Mouse (Mus musculus) MEL (cell line): Measurements from ENCODE around the gene Eaf1. TPM values are rescaled to one million over a fixed set of nuclear protein-coding genes. Genes with fewer than 3 reads are reported as not detected.

Experiments used
- DNase-seq: peaks from one replicate; pipeline ENCODE4 v3.0.0; 2011; ENCODE audit warnings: low read depth, low spot score
- H3K27ac ChIP-seq: 2 replicates; pipeline ENCODE4 v1.5.1; 2012; ENCODE audit warnings: low read depth, mild to moderate bottlenecking, control low read depth, low read length, moderate library complexity; ENCODE audit not compliant: control insufficient read depth
- H3K27me3 ChIP-seq, 2 experiments: fragments of 150-350 bp in 1 of 2; sonication (generic) in 1 of 2; 2 replicates each; pipeline ENCODE4 v1.6.1; 2012; ENCODE audit warnings: low read length in 2 of 2, mild to moderate bottlenecking in 2 of 2, improper control_type of control experiment in 1 of 2, moderate library complexity in 1 of 2; ENCODE audit not compliant: insufficient read depth in 2 of 2, control insufficient read depth in 1 of 2
- H3K36me3 ChIP-seq, 2 experiments: 2 replicates each; pipeline ENCODE4 v1.6.1; 2012 to 2014; ENCODE audit warnings: low read length in 2 of 2, improper control_type of control experiment in 1 of 2, inconsistent platforms in 1 of 2, mild to moderate bottlenecking in 1 of 2; ENCODE audit not compliant: insufficient read depth in 2 of 2, control insufficient read depth in 1 of 2
- H3K4me1 ChIP-seq, 2 experiments: fragments of 150-350 bp in 1 of 2; sonication (generic) in 1 of 2; 2 replicates each; pipeline ENCODE4 v1.6.1; 2012; ENCODE audit warnings: low read length in 2 of 2, improper control_type of control experiment in 1 of 2, mild to moderate bottlenecking in 1 of 2; ENCODE audit not compliant: insufficient read depth in 2 of 2, control insufficient read depth in 1 of 2
- H3K4me3 ChIP-seq, 2 experiments: fragments of 150-350 bp in 1 of 2; sonication (generic) in 1 of 2; 2 replicates each; pipeline ENCODE4 v1.5.1; 2012; ENCODE audit warnings: low read depth in 2 of 2, low read length in 2 of 2, mild to moderate bottlenecking in 2 of 2, moderate library complexity in 2 of 2, control low read depth in 1 of 2, improper control_type of control experiment in 1 of 2; ENCODE audit not compliant: control insufficient read depth in 1 of 2, insufficient read depth in 1 of 2
- H3K79me2 ChIP-seq: 2 replicates; pipeline ENCODE4 v1.6.1; 2012; ENCODE audit warnings: mild to moderate bottlenecking, low read length, moderate library complexity; ENCODE audit not compliant: control insufficient read depth, poor library complexity, insufficient read depth
- H3K9ac ChIP-seq: 2 replicates; pipeline ENCODE4 v1.6.1; 2012; ENCODE audit warnings: low read depth, mild to moderate bottlenecking, control low read depth, low read length, moderate library complexity; ENCODE audit not compliant: control insufficient read depth, poor library complexity, severe bottlenecking
- H3K9me3 ChIP-seq: fragments of 150-350 bp; sonication (generic); replicated peaks from 2 replicates; pipeline ENCODE4 v1.6.1; 2012; ENCODE audit warnings: mild to moderate bottlenecking, low read length, improper control_type of control experiment, moderate library complexity; ENCODE audit not compliant: insufficient read depth
- BHLHE40 ChIP-seq: IDR thresholded peaks from 2 replicates; pipeline ENCODE4 v1.6.1; 2012; ENCODE audit warnings: low read depth, mild to moderate bottlenecking, inconsistent platforms, low read length, improper control_type of control experiment, borderline replicate concordance
- CHD1 ChIP-seq: IDR thresholded peaks from 2 replicates; pipeline ENCODE4 v1.6.1; 2012; ENCODE audit warnings: low read depth, mild to moderate bottlenecking, inconsistent platforms, low read length, improper control_type of control experiment
- CHD2 ChIP-seq: IDR thresholded peaks from 2 replicates; pipeline ENCODE4 v1.6.1; 2011; ENCODE audit warnings: low read length, improper control_type of control experiment
- CTCF ChIP-seq, 3 experiments: IDR thresholded peaks in 2 of 3; conservative IDR thresholded peaks in 1 of 3; 2 replicates each; pipeline ENCODE4 v1.5.1; 2011 to 2012; ENCODE audit warnings: low read length in 3 of 3, low read depth in 2 of 3, mild to moderate bottlenecking in 2 of 3, improper control_type of control experiment in 1 of 3, inconsistent platforms in 1 of 3, mixed read lengths in 1 of 3, moderate library complexity in 1 of 3; ENCODE audit not compliant: control insufficient read depth in 1 of 3, insufficient read depth in 1 of 3, poor library complexity in 1 of 3, severe bottlenecking in 1 of 3
- ELF1 ChIP-seq: IDR thresholded peaks from 2 replicates; pipeline ENCODE4 v1.6.1; 2014; ENCODE audit warnings: low read depth, mild to moderate bottlenecking, inconsistent platforms, low read length, improper control_type of control experiment, moderate library complexity
- EP300 ChIP-seq, 2 experiments: IDR thresholded peaks; 2 replicates each; pipeline ENCODE4 v1.6.1; 2011; ENCODE audit warnings: improper control_type of control experiment in 2 of 2, low read length in 2 of 2, low read depth in 1 of 2, mild to moderate bottlenecking in 1 of 2
- HCFC1 ChIP-seq: IDR thresholded peaks from 2 replicates; pipeline ENCODE4 v1.6.1; 2012; ENCODE audit warnings: low read depth, mild to moderate bottlenecking, inconsistent platforms, low read length, improper control_type of control experiment, moderate library complexity
- MAFK ChIP-seq: IDR thresholded peaks from 2 replicates; pipeline ENCODE4 v1.6.1; 2011; ENCODE audit warnings: low read depth, mild to moderate bottlenecking, low read length, improper control_type of control experiment, borderline replicate concordance
- MEF2A ChIP-seq: IDR thresholded peaks from 2 replicates; pipeline ENCODE4 v1.6.1; 2014; ENCODE audit warnings: low read depth, mild to moderate bottlenecking, inconsistent platforms, low read length, improper control_type of control experiment; ENCODE audit not compliant: poor library complexity, insufficient replicate concordance, severe bottlenecking; ENCODE audit errors: extremely low read depth
- MXI1 ChIP-seq: IDR thresholded peaks from 2 replicates; pipeline ENCODE4 v1.6.1; 2011; ENCODE audit warnings: mild to moderate bottlenecking, low read depth, low read length, improper control_type of control experiment
- MYC ChIP-seq: IDR thresholded peaks from 2 replicates; pipeline ENCODE4 v1.6.1; 2011; ENCODE audit warnings: low read depth, mild to moderate bottlenecking, low read length, improper control_type of control experiment, moderate library complexity
- NELFE ChIP-seq: IDR thresholded peaks from 2 replicates; pipeline ENCODE4 v1.6.1; 2011; ENCODE audit warnings: low read depth, low read length, improper control_type of control experiment
- NRF1 ChIP-seq: IDR thresholded peaks from 2 replicates; pipeline ENCODE4 v1.6.1; 2014; ENCODE audit warnings: low read depth, mild to moderate bottlenecking, inconsistent platforms, low read length, improper control_type of control experiment, moderate library complexity; ENCODE audit not compliant: poor library complexity, insufficient read depth, severe bottlenecking
- POLR2AphosphoS2 ChIP-seq: IDR thresholded peaks from 2 replicates; pipeline ENCODE4 v1.6.1; 2011; ENCODE audit warnings: low read length, improper control_type of control experiment
- RAD21 ChIP-seq: IDR thresholded peaks from 2 replicates; pipeline ENCODE4 v1.6.1; 2011; ENCODE audit warnings: mild to moderate bottlenecking, low read depth, low read length, improper control_type of control experiment
- SIN3A ChIP-seq: IDR thresholded peaks from 2 replicates; pipeline ENCODE4 v1.6.1; 2012; ENCODE audit warnings: low read length, improper control_type of control experiment, inconsistent platforms
- SMC3 ChIP-seq: IDR thresholded peaks from 2 replicates; pipeline ENCODE4 v1.6.1; 2011; ENCODE audit warnings: low read depth, low read length, improper control_type of control experiment
- TAL1 ChIP-seq: IDR thresholded peaks from 2 replicates; pipeline ENCODE4 v1.6.1; 2012; ENCODE audit warnings: mild to moderate bottlenecking, inconsistent platforms, low read length, moderate library complexity, mixed read lengths
- TBP ChIP-seq: IDR thresholded peaks from 2 replicates; pipeline ENCODE4 v1.8.0; 2011; ENCODE audit warnings: low read depth, low read length, improper control_type of control experiment
- UBTF ChIP-seq: IDR thresholded peaks from 2 replicates; pipeline ENCODE4 v1.6.1; 2012; ENCODE audit warnings: low read depth, mild to moderate bottlenecking, inconsistent platforms, low read length, improper control_type of control experiment, moderate library complexity, borderline replicate concordance; ENCODE audit not compliant: insufficient read depth
- USF1 ChIP-seq: IDR thresholded peaks from 2 replicates; pipeline ENCODE4 v1.6.1; 2014; ENCODE audit warnings: low read depth, mild to moderate bottlenecking, inconsistent platforms, low read length, improper control_type of control experiment, moderate library complexity
- ZKSCAN1 ChIP-seq: IDR thresholded peaks from 2 replicates; pipeline ENCODE4 v1.6.1; 2012; ENCODE audit warnings: low read depth, mild to moderate bottlenecking, inconsistent platforms, low read length, improper control_type of control experiment, moderate library complexity
- ZMIZ1 ChIP-seq: IDR thresholded peaks from 2 replicates; pipeline ENCODE4 v1.6.1; 2012; ENCODE audit warnings: low read depth, mild to moderate bottlenecking, inconsistent platforms, low read length, improper control_type of control experiment, moderate library complexity
- polyA plus RNA-seq, 2 experiments: library from polyadenylated mRNA; stranded (reverse) in 1 of 2; unstranded in 1 of 2; fragments of >175 nt in 1 of 2; fragments of >200 nt in 1 of 2; gene quantifications; 2 replicates each; pipeline versions ENCODE4 v1.2.1 to v1.2.4; 2012; ENCODE audit warnings: low replicate concordance in 2 of 2, low read depth in 1 of 2; ENCODE audit not compliant: insufficient read length in 2 of 2, insufficient read depth in 1 of 2, missing spikeins in 1 of 2
- total RNA-seq: library from RNA; depleted of rRNA; stranded (reverse); fragments of 300-350 nt; gene quantifications from 2 replicates; pipeline ENCODE4 v1.2.3, GENCODE M21; 2012

Eaf1 gene
- total and polyA plus RNA-seq, 3 experiments: 50.6 to 67.2 TPM; not detected in 1

DNA sequence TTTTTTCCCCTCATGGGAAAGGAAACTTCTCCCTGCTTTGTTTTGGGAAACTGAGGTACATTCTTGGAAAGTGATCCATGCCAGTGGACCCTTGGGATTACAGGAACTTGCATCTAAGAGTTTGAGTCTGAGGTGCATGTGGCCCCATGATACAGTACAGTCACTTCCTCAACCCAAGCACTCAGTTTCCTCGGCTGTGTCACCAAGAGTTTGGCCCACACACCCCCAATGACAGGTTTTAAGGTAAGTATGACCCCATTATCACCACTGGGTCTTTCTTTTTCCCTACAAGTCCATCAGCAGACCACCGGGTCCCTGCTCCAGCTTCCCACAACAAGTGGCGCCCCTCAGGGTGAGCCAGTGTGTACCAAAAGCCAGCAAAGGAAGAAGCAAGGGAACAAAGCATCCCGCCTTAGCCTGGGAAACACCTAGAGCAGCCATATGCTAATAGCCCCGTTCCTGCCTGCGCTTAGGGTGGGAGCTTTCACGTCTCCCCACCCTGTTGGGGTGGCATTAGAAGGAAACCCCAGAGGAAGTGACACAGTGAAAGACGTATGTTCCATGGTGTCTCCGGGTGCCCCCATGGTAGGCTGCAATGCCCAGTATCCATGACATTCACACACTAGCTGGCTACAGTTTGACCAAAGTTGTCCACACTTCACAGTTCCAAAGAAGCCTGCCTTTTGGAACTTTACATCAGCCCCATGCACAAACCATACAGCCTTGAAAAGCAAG lies 62.5 kb downstream of the Eaf1 start:
- H3K9me3 ChIP-seq: no peaks in the 10 kb centered on the region
- no peak for DNase-seq
- H3K4me1 ChIP-seq: peaks cover 0 to 10% of the 10 kb centered on the region in 2 experiments; a peak in 2 of 4 replicates
- no peaks in the 10 kb centered on the region for H3K79me2 ChIP-seq
- no peak for TF ChIP-seq ELF1
- no peak for TF ChIP-seq NRF1
- no peak for TF ChIP-seq ZKSCAN1
- TF ChIP-seq RAD21: no peak
- TF ChIP-seq POLR2AphosphoS2: no peak
- TF ChIP-seq HCFC1: no peak
- TF ChIP-seq TAL1: no peak
- no peak for TF ChIP-seq USF1
- no peak for TF ChIP-seq MYC
- no peak for TF ChIP-seq BHLHE40
- TF ChIP-seq MXI1: no peak
- no peak for TF ChIP-seq MEF2A
- TF ChIP-seq MAFK: no peak
- no peak for TF ChIP-seq UBTF
- no peak for TF ChIP-seq NELFE
- no peak for TF ChIP-seq TBP
- H3K9ac ChIP-seq: no peak overlapping the region
- H3K27ac ChIP-seq: no peak overlapping the region
- no peak overlapping the region for H3K4me3 ChIP-seq
- H3K27me3 ChIP-seq: peaks cover 0 to 3% of the 10 kb centered on the region in 2 experiments; a peak in 2 of 4 replicates
- H3K36me3 ChIP-seq: peaks cover 0 to 4% of the 10 kb centered on the region in 2 experiments; a peak in 2 of 4 replicates

DNA sequence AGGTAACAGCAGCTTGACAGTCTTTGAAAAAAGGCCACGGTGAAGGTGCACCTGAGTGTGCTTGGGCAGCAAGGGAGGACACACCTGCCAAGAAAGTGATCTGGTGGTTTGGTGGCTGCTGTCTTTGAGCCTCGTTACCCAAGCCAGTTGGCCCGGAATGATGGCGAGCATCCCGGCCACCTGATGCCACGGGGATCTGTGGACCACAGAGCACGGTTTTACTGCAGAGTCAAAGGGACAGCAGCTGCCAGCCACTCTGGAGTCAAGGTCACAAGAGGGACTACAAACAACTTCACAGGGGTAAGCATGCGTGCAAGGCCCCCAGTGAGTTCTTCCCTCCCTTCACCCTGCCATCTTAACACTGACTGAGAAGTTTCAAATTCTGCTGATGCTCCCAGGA lies 63.1 kb downstream of the Eaf1 start:
- peaks cover 0 to 10% of the 10 kb centered on the region in 2 experiments; a peak in 2 of 4 replicates for H3K4me1 ChIP-seq
- no peaks in the 10 kb centered on the region for H3K9me3 ChIP-seq

More for the DNA sequence above, 63.1 kb downstream of the Eaf1 start:
- Histone ChIP-seq H3K9ac (no peak overlapping the region), H3K27ac (no peak overlapping the region), H3K36me3 (peaks cover 0 to 4% of the 10 kb centered on the region in 2 experiments; a peak in 2 of 4 replicates), H3K4me3 (no peak overlapping the region), H3K79me2 (no peaks in the 10 kb centered on the region), H3K27me3 (peaks cover 0 to 3% of the 10 kb centered on the region in 2 experiments; a peak in 2 of 4 replicates)
- no peak for TF ChIP-seq MXI1
- no peak for TF ChIP-seq EP300 (IDR thresholded peaks at IDR 0.05; ENCODE audit: low read depth in 1 of 2, low read length in 2 of 2)
- TF ChIP-seq HCFC1: no peak
- no peak for TF ChIP-seq CTCF (IDR thresholded peaks at IDR 0.05 in 2 of 3, conservative IDR thresholded peaks at IDR 0.05 in 1 of 3; ENCODE audit: control insufficient read depth in 1 of 3, insufficient read depth in 1 of 3, low read depth in 2 of 3, low read length in 3 of 3, poor library complexity in 1 of 3, severe bottlenecking in 1 of 3)
- TF ChIP-seq NRF1: no peak
- TF ChIP-seq MAFK: no peak
- no peak for TF ChIP-seq ELF1
- no peak for TF ChIP-seq SMC3
- TF ChIP-seq ZMIZ1: no peak
- TF ChIP-seq USF1: no peak
- no peak for TF ChIP-seq RAD21
- no peak for TF ChIP-seq CHD1
- no peak for TF ChIP-seq SIN3A
- TF ChIP-seq TBP: no peak
- no peak for TF ChIP-seq POLR2AphosphoS2
- no peak for TF ChIP-seq CHD2
- no peak for DNase-seq
